Mouse (Mus musculus) kidney, adult 2 months (tissue): ENCODE data around the gene Rrp36. TPM values are rescaled to one million over a fixed set of nuclear protein-coding genes. Genes with fewer than 3 reads are reported as not detected.
A peak's percentile ranks its signal among the peaks of the same experiment; 100 is the strongest.

Source experiments
- DNase-seq: peaks from one replicate; pipeline ENCODE4 v3.0.0; 2021
- H3K27ac ChIP-seq: fragments of 200-500 bp; 2 replicates; pipeline ENCODE4 v1.5.1; 2012; ENCODE audit warnings: low read depth, low read length, control low read depth, inconsistent platforms; ENCODE audit not compliant: insufficient read depth
- H3K27me3 ChIP-seq: fragments of 200-500 bp; replicated peaks from 2 replicates; pipeline ENCODE4 v1.6.1; 2012; ENCODE audit warnings: mild to moderate bottlenecking, moderate library complexity, low read length, inconsistent platforms; ENCODE audit not compliant: control insufficient read depth, insufficient read depth
- H3K36me3 ChIP-seq: fragments of 200-500 bp; 2 replicates; pipeline ENCODE4 v1.6.1; 2012; ENCODE audit warnings: mild to moderate bottlenecking, moderate library complexity, low read length, inconsistent platforms; ENCODE audit not compliant: control insufficient read depth, insufficient read depth
- H3K4me1 ChIP-seq: fragments of 200-500 bp; 2 replicates; pipeline ENCODE4 v1.6.1; 2011; ENCODE audit warnings: low read length; ENCODE audit not compliant: control insufficient read depth, insufficient read depth
- H3K4me3 ChIP-seq: fragments of 200-500 bp; 2 replicates; pipeline ENCODE4 v1.5.1; 2011; ENCODE audit warnings: mild to moderate bottlenecking, low read depth, low read length, control low read depth; ENCODE audit not compliant: insufficient read depth
- CTCF ChIP-seq: fragments of 200-500 bp; conservative IDR thresholded peaks from 2 replicates; pipeline ENCODE4 v1.5.1; 2011; ENCODE audit warnings: low read depth, mild to moderate bottlenecking, control low read depth, low read length, moderate library complexity, mixed read lengths; ENCODE audit not compliant: insufficient read depth, insufficient read length
- POLR2A ChIP-seq: fragments of 200-500 bp; IDR thresholded peaks from one replicate; pipeline ENCODE4 v1.6.1; 2011; ENCODE audit warnings: low read depth, low read length, control low read depth
- WGBS: fragments of 180-500 bp; shearing (Covaris S2); methylation state at CpG from one replicate; pipeline ENCODE4 v1.1.7; 2018; 5-methylcytosine and 5-hydroxymethylcytosine counted together
- polyA plus RNA-seq: library from polyadenylated mRNA; depleted of rRNA; stranded (reverse); fragments of >200 nt; gene quantifications from 2 replicates; pipeline ENCODE4 v1.2.3, GENCODE M21; 2012; rRNA removed

Rrp36 gene
- polyA plus RNA-seq, 1 experiment: 41.1 TPM

DNA sequence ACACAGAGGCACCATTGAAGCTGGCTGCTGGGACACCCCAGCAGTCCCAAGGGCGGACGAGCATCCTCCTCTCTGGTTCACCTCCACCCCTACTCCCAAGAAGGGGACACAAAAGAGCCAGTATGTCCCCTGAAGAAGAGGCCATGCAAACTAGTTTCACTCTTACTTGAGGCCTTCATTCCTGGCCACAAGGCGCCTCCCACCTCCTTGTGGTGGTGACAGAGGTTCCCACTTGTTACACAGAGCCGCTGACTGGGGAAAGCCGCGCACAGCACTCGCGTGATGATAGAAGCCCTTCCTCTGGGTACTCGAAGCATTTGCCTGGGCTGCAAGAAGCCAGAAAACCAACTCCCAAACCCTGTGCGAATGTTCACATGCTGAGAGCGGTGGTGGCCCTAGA, 51.9 kb downstream of the Rrp36 start:
- WGBS: 82% methylated on average over 11 of the region's 11 CpGs
- Histone ChIP-seq H3K4me1 (no peaks in the 10 kb centered on the region), H3K27me3 (no peaks in the 10 kb centered on the region), H3K27ac (no peak overlapping the region), H3K4me3 (no peak overlapping the region), H3K36me3 (no peaks in the 10 kb centered on the region)
- no peak for DNase-seq
- TF ChIP-seq POLR2A (no peak), CTCF (no peak)

DNA sequence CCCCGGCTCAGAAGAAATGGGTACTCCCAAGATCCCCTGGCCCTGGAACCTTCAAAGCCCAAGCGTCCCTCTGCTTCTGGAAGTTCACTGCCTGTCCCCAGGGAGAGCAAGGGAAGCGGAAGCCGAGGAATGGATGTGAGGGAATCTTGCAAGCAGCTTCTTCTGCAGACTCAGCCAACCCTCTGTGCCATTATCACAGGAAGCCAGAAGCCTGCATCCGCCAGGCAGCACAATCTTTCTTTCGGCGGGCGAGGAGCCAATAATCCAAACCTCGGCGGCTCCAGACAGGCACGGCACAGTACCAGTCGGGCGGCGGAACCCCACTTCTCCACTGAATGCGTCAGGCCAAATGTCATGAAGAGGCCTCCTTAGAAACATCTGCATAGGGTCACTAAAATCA, 52.8 kb downstream of the Rrp36 start:
- TF ChIP-seq POLR2A (no peak), CTCF (no peak)
- no peaks in the 10 kb centered on the region for H3K27me3 ChIP-seq
- 47% methylated on average over 15 of the region's 15 CpGs for WGBS
- peak overlapping the region; percentile 24; the same call in 1 of the 2 replicates for H3K27ac ChIP-seq
- no peaks in the 10 kb centered on the region for H3K4me1 ChIP-seq
- H3K4me3 ChIP-seq: no peak overlapping the region
- H3K36me3 ChIP-seq: no peaks in the 10 kb centered on the region
- DNase-seq: peak; percentile 58

DNA sequence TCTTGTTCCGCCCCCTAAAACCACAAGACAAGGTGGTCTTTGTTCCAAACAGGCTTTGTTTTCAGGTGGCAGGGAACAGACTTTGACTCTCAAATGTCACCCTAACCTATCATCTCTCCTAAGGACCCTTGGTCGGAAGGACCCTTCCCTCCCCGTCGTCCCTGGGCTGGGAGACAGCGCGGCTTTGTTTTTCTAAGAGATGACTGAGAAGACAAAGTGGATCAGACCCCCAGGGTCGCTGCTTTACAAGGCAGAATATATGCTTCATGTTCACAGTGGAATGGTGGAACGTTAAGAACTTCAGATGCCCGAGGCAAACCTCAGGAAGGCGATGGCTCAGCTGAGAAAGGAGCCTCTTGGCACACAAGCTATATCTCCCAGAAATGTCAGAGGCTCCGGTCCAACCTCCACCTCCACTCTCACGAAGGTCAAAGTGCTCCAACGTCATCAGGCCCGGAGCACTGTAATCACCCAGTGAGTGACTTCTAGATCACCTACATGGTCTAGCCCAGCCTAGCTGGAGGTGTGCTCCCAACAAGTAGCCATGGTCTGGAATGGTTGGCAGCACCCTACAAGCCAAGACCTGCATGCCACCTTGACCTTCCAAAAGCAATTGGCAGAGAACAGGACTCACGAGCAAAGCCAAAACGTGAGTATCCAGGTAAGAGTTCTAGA, 54.3 kb downstream of the Rrp36 start:
- DNase-seq: no peak
- no peaks in the 10 kb centered on the region for H3K4me1 ChIP-seq

DNA sequence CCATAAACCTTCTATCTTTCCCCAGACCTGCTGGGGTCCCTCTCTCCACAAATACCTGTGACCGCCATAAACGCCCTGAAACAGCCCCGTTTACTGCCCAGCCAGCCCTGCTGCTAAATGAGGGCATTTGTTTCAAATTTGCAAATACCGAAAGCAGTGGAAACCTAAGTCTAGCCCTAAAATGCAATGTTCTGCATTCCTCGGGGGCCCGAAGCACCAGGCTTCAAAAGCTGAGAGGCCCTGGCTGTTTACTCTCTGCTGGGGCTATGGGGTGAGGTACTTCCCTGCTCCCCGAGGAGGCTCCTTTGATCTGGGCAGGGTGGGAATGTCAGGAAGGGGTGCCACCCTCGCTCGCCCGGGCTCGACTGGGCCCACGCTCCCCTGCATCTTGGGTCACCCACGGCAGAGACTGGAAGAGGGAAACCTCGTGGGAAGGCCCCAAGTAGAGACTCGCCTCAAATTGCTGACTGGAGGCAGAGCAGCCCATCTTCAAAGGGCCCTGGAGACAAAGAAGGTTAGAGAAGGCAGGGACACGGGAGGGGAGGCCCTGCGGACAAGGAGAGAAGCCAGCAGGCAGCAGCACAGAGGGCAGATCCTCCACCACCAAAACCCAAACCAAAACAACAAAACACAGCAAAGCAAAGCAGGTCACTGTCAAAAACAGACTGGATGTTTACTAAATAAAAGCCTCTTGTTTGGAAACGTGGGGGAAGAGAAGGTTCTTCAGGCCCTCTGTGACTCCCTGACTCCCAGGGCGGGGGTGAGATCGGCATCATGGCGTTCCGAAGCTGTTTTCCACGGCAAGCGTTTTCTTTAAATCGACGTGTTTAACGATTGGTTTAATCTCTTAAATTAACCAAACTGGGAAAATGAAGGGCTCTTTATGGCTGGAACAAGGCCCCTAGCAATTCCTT, 55.1 kb downstream of the Rrp36 start:
- H3K4me3 ChIP-seq: no peak overlapping the region
- H3K27ac ChIP-seq: peak overlapping the region; percentile 11; the same call in 1 of the 2 replicates
- no peak for TF ChIP-seq POLR2A
- TF ChIP-seq CTCF: no peak
- no peaks in the 10 kb centered on the region for H3K27me3 ChIP-seq
- no peaks in the 10 kb centered on the region; the same call in 1 of the 2 replicates for H3K4me1 ChIP-seq
- DNase-seq: no peak
- WGBS: 62% methylated on average over 27 of the region's 27 CpGs
- no peaks in the 10 kb centered on the region for H3K36me3 ChIP-seq

More for the DNA sequence above, 54.3 kb downstream of the Rrp36 start:
- Histone ChIP-seq H3K27me3 (no peaks in the 10 kb centered on the region), H3K4me3 (no peak overlapping the region), H3K36me3 (no peaks in the 10 kb centered on the region), H3K27ac (no peak overlapping the region)
- 60% methylated on average over 16 of the region's 16 CpGs for WGBS
- no peak for TF ChIP-seq CTCF
- TF ChIP-seq POLR2A: no peak

DNA sequence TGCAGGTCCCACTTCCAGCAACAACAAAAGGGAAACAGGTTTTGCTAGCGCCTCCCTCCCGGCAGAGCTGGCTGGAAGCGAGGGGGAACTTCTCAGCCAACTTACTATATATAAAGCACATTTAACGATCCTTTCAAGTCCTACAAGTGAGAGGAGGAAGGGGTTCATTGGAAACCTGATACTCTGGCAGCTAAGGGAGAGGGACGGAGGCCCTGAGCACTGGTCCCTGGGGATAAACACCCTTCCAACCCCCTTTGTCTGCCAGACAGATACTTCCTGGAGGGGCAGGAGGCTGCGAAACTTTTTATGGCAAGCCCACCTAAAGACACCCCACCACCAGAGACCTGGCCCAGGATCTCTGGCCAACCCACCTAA, 55.8 kb downstream of the Rrp36 start:
- Histone ChIP-seq H3K4me1 (no peaks in the 10 kb centered on the region; the same call in 1 of the 2 replicates), H3K27ac (no peak overlapping the region)
- 52% methylated on average over 6 of the region's 6 CpGs for WGBS

DNA sequence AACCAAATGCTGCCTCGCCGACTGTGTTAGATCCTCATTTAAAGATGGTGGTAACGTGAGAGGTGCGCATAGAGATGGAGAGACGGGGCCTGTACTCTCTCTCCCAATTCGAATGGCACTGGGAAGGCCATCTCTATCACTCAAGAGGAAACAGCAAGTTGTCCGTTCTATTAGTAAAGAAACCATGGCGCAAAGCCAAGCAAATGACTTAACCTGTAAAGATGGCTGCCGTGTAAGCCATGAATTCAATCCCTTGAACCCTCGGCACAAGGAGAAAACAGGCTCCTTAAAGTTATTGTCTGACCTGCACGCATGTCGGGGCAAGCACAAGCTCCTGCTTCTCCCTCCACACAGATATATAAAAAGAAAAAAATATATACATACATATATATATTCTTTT, 56.4 kb downstream of the Rrp36 start:
- no peak for DNase-seq
- H3K4me1 ChIP-seq: peaks cover under 1% of the 10 kb centered on the region; the same call in 1 of the 2 replicates
- 67% methylated on average over 12 of the region's 12 CpGs for WGBS
- H3K27me3 ChIP-seq: no peaks in the 10 kb centered on the region
- H3K27ac ChIP-seq: no peak overlapping the region
- no peak overlapping the region for H3K4me3 ChIP-seq
- TF ChIP-seq POLR2A: no peak
- TF ChIP-seq CTCF: no peak
- H3K36me3 ChIP-seq: no peaks in the 10 kb centered on the region

More for the DNA sequence above, 55.8 kb downstream of the Rrp36 start:
- TF ChIP-seq CTCF: no peak
- TF ChIP-seq POLR2A: no peak
- no peaks in the 10 kb centered on the region for H3K36me3 ChIP-seq
- no peaks in the 10 kb centered on the region for H3K27me3 ChIP-seq
- H3K4me3 ChIP-seq: no peak overlapping the region
- no peak for DNase-seq

Other genes starting within 250 kb of the Rrp36 start
- gene Crip3, start 245.4 kb downstream of the Rrp36 start, polyA plus RNA-seq: 2.9 and 3.7 TPM in 2 replicates
- 164 and 283 TPM in 2 replicates for gene Slc22a7, start 235.9 kb downstream of the Rrp36 start, polyA plus RNA-seq
- 1.4 and 1.6 TPM in 2 replicates for gene Ttbk1, start 186.7 kb downstream of the Rrp36 start, polyA plus RNA-seq
- gene Dnph1, start 177.6 kb downstream of the Rrp36 start, polyA plus RNA-seq: 20.7 and 22.8 TPM in 2 replicates
- 27.0 and 32.4 TPM in 2 replicates for gene Cul9, start 128.0 kb downstream of the Rrp36 start, polyA plus RNA-seq
- 67.0 and 86.3 TPM in 2 replicates for gene Srf, start 118.2 kb downstream of the Rrp36 start, polyA plus RNA-seq
- gene Ptk7, start 44.8 kb downstream of the Rrp36 start, polyA plus RNA-seq: 8.1 and 9.4 TPM in 2 replicates
- gene Klc4, start 28.3 kb downstream of the Rrp36 start, polyA plus RNA-seq: 60.7 and 62.8 TPM in 2 replicates
- 116 and 134 TPM in 2 replicates for gene Mrpl2, start 28.1 kb downstream of the Rrp36 start, polyA plus RNA-seq
- gene Cul7, start 24.0 kb downstream of the Rrp36 start, polyA plus RNA-seq: 30.2 and 34.0 TPM in 2 replicates
- 89.2 and 99.3 TPM in 2 replicates for gene Mea1, start 4.4 kb upstream of the Rrp36 start, polyA plus RNA-seq
- gene Klhdc3, start 6.6 kb upstream of the Rrp36 start, polyA plus RNA-seq: 88.6 and 90.6 TPM in 2 replicates
- 37.2 and 38.9 TPM in 2 replicates for gene Ppp2r5d, start 30.8 kb upstream of the Rrp36 start, polyA plus RNA-seq
- 68.2 and 84.1 TPM in 2 replicates for gene Pex6, start 37.1 kb upstream of the Rrp36 start, polyA plus RNA-seq
- 54.3 and 59.7 TPM in 2 replicates for gene Gnmt, start 54.8 kb upstream of the Rrp36 start, polyA plus RNA-seq
- 48.3 and 51.4 TPM in 2 replicates for gene Cnpy3, start 77.9 kb upstream of the Rrp36 start, polyA plus RNA-seq
- gene Ptcra, start 89.4 kb upstream of the Rrp36 start, polyA plus RNA-seq: 0.06 TPM in 1 of 2 replicates, not detected in the other
- gene 2310039H08Rik, start 98.3 kb upstream of the Rrp36 start, polyA plus RNA-seq: 131 and 174 TPM in 2 replicates
- 30.5 and 38.4 TPM in 2 replicates for gene Rpl7l1, start 108.3 kb upstream of the Rrp36 start, polyA plus RNA-seq
- gene Bicral, start 184.1 kb upstream of the Rrp36 start, polyA plus RNA-seq: 11.4 and 11.8 TPM in 2 replicates
- gene Tbcc, start 216.3 kb upstream of the Rrp36 start, polyA plus RNA-seq: 17.2 and 19.6 TPM in 2 replicates
- gene Prph2, start 236.1 kb upstream of the Rrp36 start, polyA plus RNA-seq: not detected in 2 replicates